Mouse (Mus musculus) thymus, adult 2 months (tissue): ENCODE data around the gene Myl6b. TPM values are rescaled to one million over a fixed set of nuclear protein-coding genes. Genes with fewer than 3 reads are reported as not detected.

Experiments used
- DNase-seq: peaks from one replicate; pipeline ENCODE4 v3.0.0; 2021
- H3K27ac ChIP-seq: fragments of 200-500 bp; 2 replicates; pipeline ENCODE4 v1.5.1; 2012; ENCODE audit warnings: low read length, control low read depth; ENCODE audit not compliant: control insufficient read depth, insufficient read depth
- H3K27me3 ChIP-seq: fragments of 200-500 bp; 2 replicates; pipeline ENCODE4 v1.6.1; 2012; ENCODE audit warnings: mild to moderate bottlenecking, low read length, moderate library complexity, mixed read lengths; ENCODE audit not compliant: control insufficient read depth, insufficient read depth
- H3K36me3 ChIP-seq: fragments of 200-500 bp; 2 replicates; pipeline ENCODE4 v1.6.1; 2012; ENCODE audit warnings: mild to moderate bottlenecking, low read length, moderate library complexity; ENCODE audit not compliant: control insufficient read depth, insufficient read depth
- H3K4me1 ChIP-seq: fragments of 200-500 bp; replicated peaks from 2 replicates; pipeline ENCODE4 v1.6.1; 2012; ENCODE audit warnings: low read length; ENCODE audit not compliant: control insufficient read depth, insufficient read depth
- H3K4me3 ChIP-seq: fragments of 200-500 bp; 2 replicates; pipeline ENCODE4 v1.5.1; 2012; ENCODE audit warnings: mild to moderate bottlenecking, low read length, control low read depth, moderate library complexity; ENCODE audit not compliant: control insufficient read depth, insufficient read depth
- CTCF ChIP-seq: fragments of 200-500 bp; IDR thresholded peaks from 2 replicates; pipeline ENCODE4 v1.5.1; 2012; ENCODE audit warnings: mild to moderate bottlenecking, control low read depth, low read length, moderate library complexity, borderline replicate concordance; ENCODE audit not compliant: control insufficient read depth, poor library complexity, insufficient read depth; ENCODE audit errors: extremely low read depth
- POLR2A ChIP-seq: fragments of 200-500 bp; IDR thresholded peaks from 2 replicates; pipeline ENCODE4 v1.6.1; 2012; ENCODE audit warnings: mild to moderate bottlenecking, low read length, control low read depth, moderate library complexity; ENCODE audit not compliant: control insufficient read depth, poor library complexity, insufficient read depth; ENCODE audit errors: extremely low read depth
- WGBS: fragments of 180-500 bp; shearing (Covaris S2); methylation state at CpG from one replicate; pipeline ENCODE4 v1.1.7; 2018; 5-methylcytosine and 5-hydroxymethylcytosine counted together
- polyA plus RNA-seq: library from polyadenylated mRNA; depleted of rRNA; stranded (reverse); fragments of >200 nt; gene quantifications from 2 replicates; pipeline ENCODE4 v1.2.3, GENCODE M21; 2012

The Myl6b gene
- polyA plus RNA-seq, 1 experiment, result 3.9 TPM

DNA sequence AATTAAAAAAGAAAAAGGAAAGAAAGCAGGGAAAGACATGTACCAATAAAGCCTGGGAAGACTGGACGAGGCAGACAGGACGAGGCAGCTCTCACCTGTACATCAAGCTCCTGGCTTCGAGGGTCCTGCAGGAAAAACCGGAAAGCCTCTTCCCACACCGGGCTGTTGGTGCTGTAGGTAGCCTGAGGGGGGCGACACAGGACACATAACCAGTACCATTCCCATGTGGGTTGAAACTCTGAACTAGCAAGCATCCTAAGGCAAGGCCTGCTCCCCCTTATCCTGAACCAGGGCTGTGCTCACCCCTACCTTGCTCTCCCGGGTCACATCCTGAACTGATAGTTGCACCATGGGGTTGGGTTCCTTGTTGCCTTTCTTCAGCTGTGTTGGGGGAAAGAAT is 20.3 kb upstream of the Myl6b start:
- Histone ChIP-seq H3K27me3 (no peaks in the 10 kb centered on the region), H3K27ac (no peak overlapping the region), H3K4me3 (no peak overlapping the region), H3K4me1 (peaks cover 1% of the 10 kb centered on the region; the same call in 1 of the 2 replicates), H3K36me3 (peaks cover 44% of the 10 kb centered on the region)
- DNase-seq, result peak; percentile 56
- TF ChIP-seq POLR2A (no peak), CTCF (peak; percentile 68; the same call in 1 of the 2 replicates)
- WGBS, result 93% methylated on average over 7 of the region's 7 CpGs

GRCm38 (mm10) chr10:128516677-128517076 is 18.2 kb upstream of the Myl6b start:
- H3K36me3 ChIP-seq, result peaks cover 48% of the 10 kb centered on the region
- 74% methylated on average over 6 of the region's 6 CpGs for WGBS
- TF ChIP-seq POLR2A (no peak), CTCF (no peak)

DNA sequence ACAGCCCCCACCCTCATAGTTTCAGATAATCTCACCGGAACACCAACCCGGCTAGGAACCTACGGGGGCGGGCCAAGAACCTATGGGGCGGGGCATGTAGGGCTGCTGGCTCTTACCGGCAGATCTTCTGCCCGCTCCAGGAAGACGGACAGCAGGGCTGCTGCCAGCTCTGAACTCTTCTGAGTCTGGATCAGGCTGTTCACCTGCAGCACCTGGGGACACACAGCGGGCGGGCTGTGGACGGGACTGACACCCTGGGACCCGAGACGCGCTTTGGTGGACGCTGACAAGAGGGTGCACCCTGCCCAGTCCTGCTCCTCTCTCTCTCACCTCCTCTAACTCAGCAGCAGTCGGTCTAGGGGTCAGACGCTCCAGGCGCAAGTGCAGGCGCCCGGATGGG is 17.5 kb upstream of the Myl6b start:
- H3K27ac ChIP-seq, result no peak overlapping the region
- H3K4me1 ChIP-seq, result no peaks in the 10 kb centered on the region
- peaks cover 53% of the 10 kb centered on the region for H3K36me3 ChIP-seq
- H3K4me3 ChIP-seq, result no peak overlapping the region
- TF ChIP-seq CTCF (no peak), POLR2A (no peak)
- H3K27me3 ChIP-seq, result no peaks in the 10 kb centered on the region
- whole genome bisulfite sequencing, result 96% methylated on average over 20 of the region's 20 CpGs
- DNase-seq, result no peak

More at GRCm38 (mm10) chr10:128516677-128517076, 18.2 kb upstream of the Myl6b start:
- no peaks in the 10 kb centered on the region for H3K4me1 ChIP-seq
- DNase-seq, result no peak
- H3K27me3 ChIP-seq, result no peaks in the 10 kb centered on the region
- H3K27ac ChIP-seq, result no peak overlapping the region
- no peak overlapping the region for H3K4me3 ChIP-seq

GRCm38 (mm10) chr10:128515044-128515443 is 16.6 kb upstream of the Myl6b start:
- 92% methylated on average over 4 of the region's 4 CpGs for WGBS
- Histone ChIP-seq H3K36me3 (peaks cover 50% of the 10 kb centered on the region), H3K4me1 (no peaks in the 10 kb centered on the region), H3K27ac (no peak overlapping the region), H3K27me3 (no peaks in the 10 kb centered on the region), H3K4me3 (no peak overlapping the region)
- DNase-seq, result no peak
- TF ChIP-seq POLR2A (no peak), CTCF (no peak)

- H3K36me3 ChIP-seq, result peaks cover 42% of the 10 kb centered on the region
- DNase-seq, result no peak
Observed at GRCm38 (mm10) chr10:128511761-128512160, 13.3 kb upstream of the Myl6b start.

GRCm38 (mm10) chr10:128511189-128511588 is 12.7 kb upstream of the Myl6b start:
- WGBS, result 96% methylated on average over 9 of the region's 9 CpGs
- no peaks in the 10 kb centered on the region for H3K4me1 ChIP-seq
- H3K27ac ChIP-seq, result no peak overlapping the region
- DNase-seq, result no peak
- TF ChIP-seq POLR2A (no peak), CTCF (no peak)
- peaks cover 36% of the 10 kb centered on the region for H3K36me3 ChIP-seq
- H3K27me3 ChIP-seq, result no peaks in the 10 kb centered on the region
- no peak overlapping the region for H3K4me3 ChIP-seq

More at GRCm38 (mm10) chr10:128511761-128512160, 13.3 kb upstream of the Myl6b start:
- Histone ChIP-seq H3K4me1 (no peaks in the 10 kb centered on the region), H3K4me3 (no peak overlapping the region), H3K27ac (no peak overlapping the region), H3K27me3 (no peaks in the 10 kb centered on the region)
- 96% methylated on average over 12 of the region's 12 CpGs for WGBS
- no peak for TF ChIP-seq POLR2A
- no peak for TF ChIP-seq CTCF

DNA sequence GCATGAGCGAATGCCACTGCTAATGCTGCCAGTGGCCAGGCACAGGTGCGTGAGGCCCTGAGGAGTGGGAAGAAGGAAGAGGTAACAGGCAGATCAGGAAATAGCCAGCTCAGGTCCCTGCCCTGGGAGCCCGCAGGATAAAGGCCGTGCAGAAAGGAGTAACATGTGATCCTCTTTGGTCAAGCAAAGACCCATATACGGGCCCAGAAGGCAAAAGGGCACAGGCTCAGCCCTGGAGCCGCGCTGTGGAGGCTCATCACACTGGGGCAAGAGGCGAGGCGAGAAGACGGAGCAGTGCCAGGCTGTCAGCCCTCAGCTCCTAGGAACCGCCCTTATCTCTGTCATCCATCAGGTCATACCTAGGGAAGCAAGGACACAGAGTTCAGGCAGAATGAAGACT is 11.8 kb upstream of the Myl6b start:
- H3K36me3 ChIP-seq, result peaks cover 27% of the 10 kb centered on the region
- WGBS, result 96% methylated on average over 11 of the region's 11 CpGs
- no peak overlapping the region for H3K27ac ChIP-seq
- no peak for TF ChIP-seq CTCF
- TF ChIP-seq POLR2A, result no peak
- H3K4me3 ChIP-seq, result no peak overlapping the region
- H3K27me3 ChIP-seq, result no peaks in the 10 kb centered on the region
- H3K4me1 ChIP-seq, result no peaks in the 10 kb centered on the region
- DNase-seq, result no peak
